Mouse (Mus musculus): ENCODE results near the gene Med18.

DNA sequence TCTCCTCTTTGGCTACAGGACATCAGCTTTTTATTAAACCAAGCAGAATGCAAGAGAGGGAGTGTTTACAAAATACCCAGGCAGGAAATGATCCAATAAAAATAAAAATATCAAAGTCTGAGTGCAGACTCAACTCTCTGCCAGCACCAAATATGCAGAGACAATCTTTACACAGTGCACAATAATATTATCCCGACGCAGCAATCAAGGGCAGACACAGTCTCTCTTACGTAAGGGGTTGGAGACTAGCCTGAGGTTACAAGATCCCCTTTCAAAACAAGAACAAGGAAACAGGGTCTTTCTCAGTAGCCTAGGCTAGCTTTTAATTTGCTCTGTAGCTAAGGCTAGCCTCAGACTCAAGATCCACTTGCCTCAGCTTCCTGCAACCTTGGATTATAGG is 24.8 kb upstream of the Med18 start:
- TF ChIP-seq POLR2A (IDR thresholded peaks at IDR 0.05; ENCODE audit: low read depth, low read length): no peak
- TF ChIP-seq CTCF (IDR thresholded peaks at IDR 0.05; ENCODE audit: extremely low read depth, insufficient read length, insufficient replicate concordance, low read depth, low read length): no peak

All from small intestine, adult 2 months (tissue).